Mouse (Mus musculus) cortical plate, adult 2 months (tissue): ENCODE measurements around the gene Gm49337.

Experiments used
- CTCF ChIP-seq: fragments of 200-500 bp; IDR thresholded peaks from 2 replicates; pipeline ENCODE4 v1.5.1; 2011; ENCODE audit warnings: mild to moderate bottlenecking, control low read depth, low read length; ENCODE audit not compliant: insufficient read depth; ENCODE audit errors: extremely low read depth
- POLR2A ChIP-seq: fragments of 200-500 bp; IDR thresholded peaks from 2 replicates; pipeline ENCODE4 v1.6.1; 2011; ENCODE audit warnings: mild to moderate bottlenecking, low read length, control low read depth; ENCODE audit not compliant: insufficient read depth; ENCODE audit errors: extremely low read depth

DNA sequence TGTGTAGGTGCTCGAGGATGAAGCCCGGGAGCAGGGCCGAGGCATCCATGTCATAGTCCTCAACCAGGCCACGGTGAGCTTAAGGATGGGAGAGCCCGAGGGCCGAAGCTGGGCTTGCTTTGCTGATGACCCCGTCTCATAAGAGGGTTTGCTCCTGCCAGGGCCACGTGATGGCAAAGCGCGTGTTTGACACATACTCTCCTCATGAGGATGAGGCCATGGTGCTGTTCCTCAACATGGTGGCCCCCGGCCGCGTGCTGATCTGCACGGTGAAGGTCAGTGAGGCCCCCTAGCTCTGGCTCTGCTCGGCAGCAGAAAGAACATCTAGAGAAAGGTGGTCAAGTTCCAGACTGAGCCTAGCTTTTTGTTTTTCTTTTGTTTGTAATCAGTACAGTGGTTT is 20.5 kb upstream of the Gm49337 start:
- no peak for TF ChIP-seq CTCF
- no peak for TF ChIP-seq POLR2A
